Comparison of ENCODE assay signal across 15 mouse cellular contexts in the genomic region with DNA sequence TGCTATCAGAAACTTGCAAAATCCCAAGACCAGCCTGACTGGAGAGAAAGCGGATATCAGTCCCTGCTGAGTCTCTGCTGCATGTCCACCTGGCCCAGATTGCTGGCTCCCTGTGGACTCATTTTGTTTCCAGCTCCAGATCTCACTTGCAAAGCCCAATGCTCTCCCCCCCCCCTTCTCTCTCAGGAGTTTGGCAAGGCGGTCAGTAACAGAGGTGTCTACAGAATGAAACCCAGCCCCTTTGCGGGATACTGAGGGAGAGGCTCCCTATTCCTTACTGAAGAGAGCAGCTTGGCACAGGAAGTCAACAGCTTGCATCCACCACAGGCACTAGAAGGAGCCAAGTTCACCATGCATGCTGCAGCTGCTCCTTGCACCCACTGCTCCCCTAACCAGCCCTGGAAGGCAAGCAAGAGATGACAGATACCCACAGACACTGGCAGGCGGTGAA.
DNase-seq lines count a peak whose midpoint lies in the region; ATAC-seq and TF ChIP-seq lines count a peak whose summit lies in the region.
"Had no signal": no experiment of that assay in that cellular context is flagged by ENCODE, and none has a peak within 500 bp of the region (broad histone marks: within the 10 kb centered on the region; RNA-seq: fewer than 3 reads in every experiment).

No protein-coding gene starts in this region.

- H3K27me3 ChIP-seq in limb, embryonic 14.5 days (ENCODE audit: control insufficient read depth, insufficient read depth, low read length), result no peaks in the 10 kb centered on the region
- H3K27me3 ChIP-seq in limb, embryonic 10.5 days (ENCODE audit: low read depth, poor library complexity, severe bottlenecking), result no peaks in the 10 kb centered on the region
- H3K27me3 ChIP-seq: stomach, embryonic 15.5 days had no signal

- 0 out of 2 replicates have a peak overlapping the region, but pooled peaks have one; percentile 3 for H3K9ac ChIP-seq in limb, embryonic 14.5 days (ENCODE audit: low read depth, low read length, severe bottlenecking)
- H3K9ac ChIP-seq: liver, embryonic 12.5 days; stomach, embryonic 15.5 days had no signal

- ATAC-seq in limb, embryonic 14.5 days (ENCODE audit: low FRiP score, low read depth), result no peak
- ATAC-seq: CD4-positive, CD25-positive, alpha-beta regulatory T cell, adult 4 months; liver, embryonic 12.5 days had no signal

- H3K4me2 ChIP-seq in limb, embryonic 14.5 days (replicated peaks; ENCODE audit: low read depth, low read length, severe bottlenecking), result no peak overlapping the region
- H3K4me2 ChIP-seq: liver, embryonic 12.5 days; midbrain, embryonic 11.5 days; stomach, embryonic 15.5 days had no signal

- 59% methylated on average over 4 of the region's 4 CpGs for WGBS in limb, embryonic 14.5 days
- 69% methylated on average over 4 of the region's 4 CpGs for WGBS in limb, embryonic 10.5 days

- H3K27ac ChIP-seq in limb, embryonic 14.5 days (replicated peaks; ENCODE audit: low read depth, low read length), result no peak overlapping the region
- H3K27ac ChIP-seq in limb, embryonic 10.5 days, result no peak overlapping the region
- H3K27ac ChIP-seq: kidney, postnatal 0 days; liver, embryonic 12.5 days; stomach, embryonic 15.5 days had no signal

- no peak for TF ChIP-seq POLR2A in limb, embryonic 14.5 days (IDR thresholded peaks at IDR 0.05; ENCODE audit: borderline replicate concordance, extremely low read depth, insufficient read depth, insufficient read length)

- DNase-seq in limb, embryonic 14.5 days (ENCODE audit: low spot score), result no peak
- DNase-seq in limb, embryonic 10.5 days (ENCODE audit: low spot score), result no peak
- DNase-seq in cerebellum, adult 11 months, result peak; percentile 82
- peak; percentile 94 for DNase-seq in cerebellum, adult 9-11 months
- peak; percentile 78 for DNase-seq in layer of hippocampus, adult 9-11 months
- no peak for DNase-seq in kidney, postnatal 25 days
- no peak for DNase-seq in adrenal gland, postnatal 25 days
- DNase-seq: heart, adult 18-20 months; lung, postnatal 36 days; thymus, postnatal 25 days had no signal

- H3K4me3 ChIP-seq in limb, embryonic 14.5 days (replicated peaks; ENCODE audit: low read length), result no peak overlapping the region
- no peak overlapping the region for H3K4me3 ChIP-seq in limb, embryonic 10.5 days
- H3K4me3 ChIP-seq: liver, embryonic 12.5 days; stomach, embryonic 15.5 days had no signal

- H3K36me3 ChIP-seq in limb, embryonic 14.5 days (ENCODE audit: control insufficient read depth, insufficient read depth, low read length), result no peaks in the 10 kb centered on the region
- no peaks in the 10 kb centered on the region for H3K36me3 ChIP-seq in limb, embryonic 10.5 days
- H3K36me3 ChIP-seq: liver, embryonic 12.5 days; stomach, embryonic 15.5 days had no signal

- no peaks in the 10 kb centered on the region for H3K4me1 ChIP-seq in limb, embryonic 14.5 days (ENCODE audit: control insufficient read depth, insufficient read depth, low read length)
- H3K4me1 ChIP-seq in limb, embryonic 10.5 days, result peaks cover 17% of the 10 kb centered on the region
- H3K4me1 ChIP-seq: liver, embryonic 12.5 days; stomach, embryonic 15.5 days had no signal

- no peaks in the 10 kb centered on the region for H3K9me3 ChIP-seq in limb, embryonic 14.5 days (ENCODE audit: control insufficient read depth, low read length)
- H3K9me3 ChIP-seq in limb, embryonic 10.5 days (replicated peaks), result no peaks in the 10 kb centered on the region
- H3K9me3 ChIP-seq: liver, embryonic 12.5 days; stomach, embryonic 15.5 days had no signal

Comparison
In these comparisons a context has a peak if more than half of its experiments do, and no peak if none do; other contexts are left out.
1. DNase-seq: peak in cerebellum, adult 11 months (single experiment), cerebellum, adult 9-11 months (single experiment) and layer of hippocampus, adult 9-11 months (single experiment); none in limb, embryonic 14.5 days (single experiment), limb, embryonic 10.5 days (single experiment), kidney, postnatal 25 days (0 of 2) and adrenal gland, postnatal 25 days (single experiment).